Mouse (Mus musculus): ENCODE measurements around the gene Cyth1. TPM values are rescaled to one million over a fixed set of nuclear protein-coding genes. Genes with fewer than 3 reads are reported as not detected.

The Cyth1 gene
- polyA plus RNA-seq, 1 experiment from 2014 or later: 10.8 TPM

DNA sequence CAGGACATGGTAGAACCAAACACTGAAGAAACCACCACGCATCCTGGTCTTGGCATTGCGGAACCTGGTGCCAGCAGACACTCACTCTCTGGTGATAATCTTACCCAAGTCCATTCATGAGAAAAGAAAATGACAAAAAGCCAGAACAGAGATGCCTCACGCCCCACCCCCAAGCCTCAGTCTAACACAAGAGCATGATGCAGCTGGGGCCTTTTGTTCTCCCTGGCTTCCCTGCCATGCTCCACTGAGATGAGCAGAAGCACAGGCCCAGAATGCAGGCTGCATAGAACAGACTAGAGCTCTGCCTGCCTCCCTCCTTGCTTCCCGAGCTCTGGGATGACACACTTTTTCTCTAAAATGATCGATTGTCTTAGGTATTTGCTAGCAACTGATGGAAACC is 14.8 kb upstream of the Cyth1 start:
- H3K36me3 ChIP-seq (ENCODE audit: control insufficient read depth, insufficient read depth, low read length): peaks cover 92% of the 10 kb centered on the region
- H3K4me2 ChIP-seq (replicated peaks; ENCODE audit: low read depth, low read length): no peak overlapping the region
- no peaks in the 10 kb centered on the region for H3K27me3 ChIP-seq (ENCODE audit: control insufficient read depth, insufficient read depth, low read length)
- ATAC-seq (ENCODE audit: insufficient number of reproducible peaks, insufficient read depth, low FRiP score, low read depth): no peak
- no peak overlapping the region for H3K9ac ChIP-seq (replicated peaks; ENCODE audit: low read depth, low read length)
- no peaks in the 10 kb centered on the region for H3K4me1 ChIP-seq (ENCODE audit: control insufficient read depth, insufficient read depth, low read length)
- no peak overlapping the region for H3K4me3 ChIP-seq (ENCODE audit: low read depth, low read length)
- no peak overlapping the region for H3K27ac ChIP-seq (ENCODE audit: low read length)
- H3K9me3 ChIP-seq (ENCODE audit: control insufficient read depth, low read depth, low read length): no peaks in the 10 kb centered on the region
- WGBS: 92% methylated on average over 5 of the region's 5 CpGs

DNA sequence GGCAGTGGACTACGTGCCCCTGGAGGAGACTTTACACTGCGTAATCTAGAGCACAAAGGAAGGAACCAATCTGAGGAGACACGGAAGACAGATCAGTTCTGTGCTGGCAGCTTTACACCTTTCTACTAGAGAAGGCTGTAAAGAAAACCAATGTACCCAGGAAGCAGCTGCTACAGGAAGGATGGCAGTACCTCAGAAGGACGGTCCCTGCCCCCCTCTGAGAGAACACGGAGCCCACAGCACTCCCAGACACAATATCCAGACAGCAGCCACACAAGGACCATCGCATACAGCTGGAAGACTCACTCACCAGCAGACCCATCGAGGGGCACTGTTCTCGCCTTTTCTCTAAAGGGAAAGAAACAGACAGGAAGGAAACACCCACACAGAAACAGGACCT is 11.7 kb upstream of the Cyth1 start:
- H3K4me3 ChIP-seq (ENCODE audit: low read depth, low read length): no peak overlapping the region
- H3K9ac ChIP-seq (replicated peaks; ENCODE audit: low read depth, low read length): no peak overlapping the region
- H3K27ac ChIP-seq (ENCODE audit: low read length): no peak overlapping the region
- H3K27me3 ChIP-seq (ENCODE audit: control insufficient read depth, insufficient read depth, low read length): no peaks in the 10 kb centered on the region
- peaks cover 70% of the 10 kb centered on the region for H3K36me3 ChIP-seq (ENCODE audit: control insufficient read depth, insufficient read depth, low read length)
- WGBS: 87% methylated on average over 8 of the region's 8 CpGs
- ATAC-seq (ENCODE audit: insufficient number of reproducible peaks, insufficient read depth, low FRiP score, low read depth): no peak
- no peaks in the 10 kb centered on the region for H3K9me3 ChIP-seq (ENCODE audit: control insufficient read depth, low read depth, low read length)
- peaks cover under 1% of the 10 kb centered on the region; the same call in 1 of the 2 replicates for H3K4me1 ChIP-seq (ENCODE audit: control insufficient read depth, insufficient read depth, low read length)
- no peak overlapping the region for H3K4me2 ChIP-seq (replicated peaks; ENCODE audit: low read depth, low read length)

GRCm38 (mm10) chr11:118259580-118259979 is 11.2 kb upstream of the Cyth1 start:
- Histone ChIP-seq H3K27ac (ENCODE audit: low read length) (no peak overlapping the region), H3K4me1 (ENCODE audit: control insufficient read depth, insufficient read depth, low read length) (peaks cover 5% of the 10 kb centered on the region; the same call in 1 of the 2 replicates), H3K9me3 (ENCODE audit: control insufficient read depth, low read depth, low read length) (no peaks in the 10 kb centered on the region), H3K27me3 (ENCODE audit: control insufficient read depth, insufficient read depth, low read length) (no peaks in the 10 kb centered on the region), H3K4me3 (ENCODE audit: low read depth, low read length) (no peak overlapping the region), H3K4me2 (replicated peaks; ENCODE audit: low read depth, low read length) (no peak overlapping the region), H3K36me3 (ENCODE audit: control insufficient read depth, insufficient read depth, low read length) (peaks cover 65% of the 10 kb centered on the region), H3K9ac (replicated peaks; ENCODE audit: low read depth, low read length) (no peak overlapping the region)
- 95% methylated on average over 8 of the region's 8 CpGs for WGBS
- no peak for ATAC-seq (ENCODE audit: insufficient number of reproducible peaks, insufficient read depth, low FRiP score, low read depth)

DNA sequence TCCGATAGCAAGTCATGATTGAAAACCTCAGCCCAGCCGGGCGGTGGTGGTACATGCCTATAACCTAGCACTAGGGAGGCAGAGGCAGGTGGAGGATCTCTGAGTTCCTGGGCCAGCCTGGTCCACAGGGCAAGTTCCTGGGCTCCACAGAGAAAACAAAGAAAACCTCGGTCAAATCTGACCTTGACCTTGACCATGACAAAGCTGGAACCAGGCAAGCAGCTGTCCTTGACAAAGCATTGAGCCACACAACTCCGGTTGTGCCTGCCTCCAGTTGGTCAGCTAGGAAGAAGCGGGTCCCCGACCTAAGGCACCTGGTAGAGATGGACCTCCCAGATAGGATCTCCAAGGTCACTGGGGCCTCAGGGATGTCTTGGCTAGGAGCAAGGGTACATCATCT is 8.0 kb upstream of the Cyth1 start:
- no peaks in the 10 kb centered on the region for H3K27me3 ChIP-seq (ENCODE audit: control insufficient read depth, insufficient read depth, low read length)
- no peak overlapping the region for H3K4me2 ChIP-seq (replicated peaks; ENCODE audit: low read depth, low read length)
- no peak overlapping the region for H3K9ac ChIP-seq (replicated peaks; ENCODE audit: low read depth, low read length)
- no peaks in the 10 kb centered on the region for H3K9me3 ChIP-seq (ENCODE audit: control insufficient read depth, low read depth, low read length)
- WGBS: 86% methylated on average over 7 of the region's 7 CpGs
- H3K4me1 ChIP-seq (ENCODE audit: control insufficient read depth, insufficient read depth, low read length): peaks cover 20% of the 10 kb centered on the region; the same call in 1 of the 2 replicates
- no peak overlapping the region for H3K4me3 ChIP-seq (ENCODE audit: low read depth, low read length)
- no peak for ATAC-seq (ENCODE audit: insufficient number of reproducible peaks, insufficient read depth, low FRiP score, low read depth)
- no peak overlapping the region for H3K27ac ChIP-seq (ENCODE audit: low read length)
- peaks cover 34% of the 10 kb centered on the region for H3K36me3 ChIP-seq (ENCODE audit: control insufficient read depth, insufficient read depth, low read length)

- no peaks in the 10 kb centered on the region for H3K9me3 ChIP-seq (ENCODE audit: control insufficient read depth, low read depth, low read length)
- no peak overlapping the region for H3K4me3 ChIP-seq (ENCODE audit: low read depth, low read length)
- no peak overlapping the region for H3K9ac ChIP-seq (replicated peaks; ENCODE audit: low read depth, low read length)
- H3K4me2 ChIP-seq (replicated peaks; ENCODE audit: low read depth, low read length): no peak overlapping the region
- H3K27ac ChIP-seq (ENCODE audit: low read length): peak overlapping the region; percentile 87
- H3K4me1 ChIP-seq (ENCODE audit: control insufficient read depth, insufficient read depth, low read length): peaks cover 20% of the 10 kb centered on the region
- peak; percentile 33; the same call in 1 of the 2 replicates for ATAC-seq (ENCODE audit: insufficient number of reproducible peaks, insufficient read depth, low FRiP score, low read depth)
- H3K36me3 ChIP-seq (ENCODE audit: control insufficient read depth, insufficient read depth, low read length): peaks cover 16% of the 10 kb centered on the region
- WGBS: 26% methylated on average over 15 of the region's 15 CpGs
- no peaks in the 10 kb centered on the region for H3K27me3 ChIP-seq (ENCODE audit: control insufficient read depth, insufficient read depth, low read length)
Observed at GRCm38 (mm10) chr11:118254159-118254951, 6.0 kb upstream of the Cyth1 start.

DNA sequence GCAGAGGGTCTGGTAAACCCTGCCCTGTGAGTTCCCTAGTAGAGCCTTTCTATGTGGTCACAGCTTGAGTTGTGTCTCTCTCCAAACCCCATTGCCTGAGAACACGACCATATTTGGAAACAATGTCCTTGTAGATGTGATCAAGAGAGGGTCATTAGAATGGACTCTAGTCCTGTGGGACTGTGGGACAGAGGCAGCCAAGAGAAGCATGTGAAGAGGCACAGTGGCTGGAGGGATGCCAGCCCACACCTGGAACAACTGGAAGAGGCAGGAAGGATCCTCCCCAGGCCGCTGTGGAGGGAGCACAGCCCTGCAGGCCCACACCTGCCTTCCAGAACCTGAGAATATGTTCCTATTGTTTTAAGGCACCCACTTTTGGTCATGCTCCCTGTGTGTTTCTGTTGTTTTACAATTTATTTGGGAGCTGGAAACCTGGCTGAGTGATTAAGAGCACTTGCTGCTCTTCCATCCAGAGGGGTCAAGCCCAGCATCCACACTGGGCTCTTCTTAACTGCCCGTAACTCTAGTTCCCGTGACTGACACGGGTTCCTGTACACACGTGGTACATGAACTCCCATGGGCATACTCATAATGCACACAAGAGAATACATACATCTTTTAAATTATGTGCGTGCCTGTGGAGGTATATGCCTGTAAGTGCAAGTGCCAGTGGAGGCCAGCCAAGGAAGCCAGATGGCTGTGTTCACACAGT is 5.2 kb upstream of the Cyth1 start:
- 82% methylated on average over 7 of the region's 7 CpGs for WGBS
- no peaks in the 10 kb centered on the region for H3K9me3 ChIP-seq (ENCODE audit: control insufficient read depth, low read depth, low read length)
- H3K4me2 ChIP-seq (replicated peaks; ENCODE audit: low read depth, low read length): no peak overlapping the region
- H3K27ac ChIP-seq (ENCODE audit: low read length): peak overlapping the region; percentile 87
- H3K4me3 ChIP-seq (ENCODE audit: low read depth, low read length): no peak overlapping the region
- peaks cover 10% of the 10 kb centered on the region for H3K36me3 ChIP-seq (ENCODE audit: control insufficient read depth, insufficient read depth, low read length)
- H3K4me1 ChIP-seq (ENCODE audit: control insufficient read depth, insufficient read depth, low read length): peaks cover 25% of the 10 kb centered on the region
- no peak overlapping the region for H3K9ac ChIP-seq (replicated peaks; ENCODE audit: low read depth, low read length)
- no peaks in the 10 kb centered on the region for H3K27me3 ChIP-seq (ENCODE audit: control insufficient read depth, insufficient read depth, low read length)
- ATAC-seq (ENCODE audit: insufficient number of reproducible peaks, insufficient read depth, low FRiP score, low read depth): no peak

DNA sequence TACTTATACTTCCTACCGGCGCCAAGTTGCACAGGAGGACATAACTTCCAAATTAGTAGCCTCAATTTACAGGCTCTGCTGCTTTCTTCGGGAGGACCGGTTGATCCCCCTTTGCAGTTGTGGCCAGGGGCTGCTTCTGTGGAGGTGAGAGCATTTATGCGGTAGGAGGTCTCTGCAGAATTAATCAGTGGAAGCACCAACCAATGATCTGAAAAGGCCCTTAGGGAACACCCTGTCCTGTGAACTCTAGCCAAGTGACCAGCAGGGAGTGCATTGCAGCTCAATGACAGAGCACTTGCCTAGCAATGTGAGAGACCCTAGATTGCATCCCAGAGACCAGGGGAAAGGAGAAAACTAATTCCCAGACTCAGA is 606 bp upstream of the Cyth1 start:
- no peaks in the 10 kb centered on the region for H3K27me3 ChIP-seq (ENCODE audit: control insufficient read depth, insufficient read depth, low read length)
- H3K9me3 ChIP-seq (ENCODE audit: control insufficient read depth, low read depth, low read length): no peaks in the 10 kb centered on the region
- H3K36me3 ChIP-seq (ENCODE audit: control insufficient read depth, insufficient read depth, low read length): no peaks in the 10 kb centered on the region
- 0 out of 2 replicates have a peak overlapping the region, but pooled peaks have one; percentile 6 for H3K9ac ChIP-seq (replicated peaks; ENCODE audit: low read depth, low read length)
- H3K27ac ChIP-seq (ENCODE audit: low read length): peak overlapping the region; percentile 82; the same call in 1 of the 2 replicates
- peaks cover 28% of the 10 kb centered on the region for H3K4me1 ChIP-seq (ENCODE audit: control insufficient read depth, insufficient read depth, low read length)
- peak; percentile 4; the same call in 1 of the 2 replicates for ATAC-seq (ENCODE audit: insufficient number of reproducible peaks, insufficient read depth, low FRiP score, low read depth)
- H3K4me2 ChIP-seq (replicated peaks; ENCODE audit: low read depth, low read length): peak overlapping the region; percentile 37
- peak overlapping the region; percentile 90 for H3K4me3 ChIP-seq (ENCODE audit: low read depth, low read length)
- WGBS: 2% methylated on average over 5 of the region's 5 CpGs

- 1% methylated on average over 43 of the region's 43 CpGs for WGBS
- peak overlapping the region; percentile 85 for H3K4me2 ChIP-seq (replicated peaks; ENCODE audit: low read depth, low read length)
- H3K4me3 ChIP-seq (ENCODE audit: low read depth, low read length): peak overlapping the region; percentile 90
- ATAC-seq (ENCODE audit: insufficient number of reproducible peaks, insufficient read depth, low FRiP score, low read depth): no peak
- peak overlapping the region; percentile 84 for H3K9ac ChIP-seq (replicated peaks; ENCODE audit: low read depth, low read length)
- H3K27me3 ChIP-seq (ENCODE audit: control insufficient read depth, insufficient read depth, low read length): no peaks in the 10 kb centered on the region
- H3K27ac ChIP-seq (ENCODE audit: low read length): peak overlapping the region; percentile 48; the same call in 1 of the 2 replicates
- no peaks in the 10 kb centered on the region for H3K36me3 ChIP-seq (ENCODE audit: control insufficient read depth, insufficient read depth, low read length)
- no peaks in the 10 kb centered on the region for H3K9me3 ChIP-seq (ENCODE audit: control insufficient read depth, low read depth, low read length)
- peaks cover 19% of the 10 kb centered on the region for H3K4me1 ChIP-seq (ENCODE audit: control insufficient read depth, insufficient read depth, low read length)
Observed at GRCm38 (mm10) chr11:118247359-118248095, 865 bp downstream of the Cyth1 start.
